Mouse (Mus musculus) neural tube, embryonic 13.5 days (tissue): Measurements from ENCODE around the gene Perm1. TPM values are rescaled to one million over a fixed set of nuclear protein-coding genes. Genes with fewer than 3 reads are reported as not detected.

ENCODE experiments used
- ATAC-seq: fragments of 200-750 bp; cut with Nextera tagmentation; 2 replicates; pipeline ENCODE4 v1.8.0; 2017; ENCODE audit warnings: low read depth, mild to moderate bottlenecking, moderate TSS enrichment, moderate library complexity
- H3K27ac ChIP-seq: fragments of 300-500 bp; sonication (generic); replicated peaks from 2 replicates; pipeline ENCODE4 v1.5.1; 2015; ENCODE audit warnings: moderate library complexity, mild to moderate bottlenecking, inconsistent platforms
- H3K27me3 ChIP-seq: fragments of 300-500 bp; sonication (generic); 2 replicates; pipeline ENCODE4 v1.6.1; 2015; ENCODE audit warnings: mild to moderate bottlenecking, inconsistent platforms
- H3K36me3 ChIP-seq: fragments of 300-500 bp; sonication (generic); 2 replicates; pipeline ENCODE4 v1.6.1; 2015; ENCODE audit warnings: mild to moderate bottlenecking, inconsistent platforms
- H3K4me1 ChIP-seq: fragments of 300-500 bp; sonication (generic); replicated peaks from 2 replicates; pipeline ENCODE4 v1.6.1; 2015; ENCODE audit warnings: inconsistent platforms
- H3K4me2 ChIP-seq: fragments of 300-500 bp; sonication (generic); 2 replicates; pipeline ENCODE4 v1.6.1; 2015; ENCODE audit warnings: inconsistent platforms, mild to moderate bottlenecking, moderate library complexity
- H3K4me3 ChIP-seq: fragments of 300-500 bp; sonication (generic); 2 replicates; pipeline ENCODE4 v1.5.1; 2015; ENCODE audit warnings: mild to moderate bottlenecking, inconsistent platforms
- H3K9ac ChIP-seq: fragments of 300-500 bp; sonication (generic); 2 replicates; pipeline ENCODE4 v1.6.1; 2015; ENCODE audit warnings: moderate library complexity, mild to moderate bottlenecking, inconsistent platforms
- H3K9me3 ChIP-seq: fragments of 300-500 bp; sonication (generic); 2 replicates; pipeline ENCODE4 v1.6.1; 2016; ENCODE audit warnings: inconsistent platforms
- WGBS: fragments of 180-500 bp; shearing (Covaris S2); methylation state at CpG from one replicate; pipeline ENCODE4 v1.1.7; 2015; 5-methylcytosine and 5-hydroxymethylcytosine counted together
- polyA plus RNA-seq: library from polyadenylated mRNA; unstranded; fragments of >200 nt; fragmentation: Nextera tagmentation; extraction: Ambion mirVana; gene quantifications from 2 replicates; pipeline ENCODE4 v1.2.1, GENCODE M21; 2015

The Perm1 gene
- polyA plus RNA-seq, 1 experiment from 2014 or later: 1.8 TPM

DNA sequence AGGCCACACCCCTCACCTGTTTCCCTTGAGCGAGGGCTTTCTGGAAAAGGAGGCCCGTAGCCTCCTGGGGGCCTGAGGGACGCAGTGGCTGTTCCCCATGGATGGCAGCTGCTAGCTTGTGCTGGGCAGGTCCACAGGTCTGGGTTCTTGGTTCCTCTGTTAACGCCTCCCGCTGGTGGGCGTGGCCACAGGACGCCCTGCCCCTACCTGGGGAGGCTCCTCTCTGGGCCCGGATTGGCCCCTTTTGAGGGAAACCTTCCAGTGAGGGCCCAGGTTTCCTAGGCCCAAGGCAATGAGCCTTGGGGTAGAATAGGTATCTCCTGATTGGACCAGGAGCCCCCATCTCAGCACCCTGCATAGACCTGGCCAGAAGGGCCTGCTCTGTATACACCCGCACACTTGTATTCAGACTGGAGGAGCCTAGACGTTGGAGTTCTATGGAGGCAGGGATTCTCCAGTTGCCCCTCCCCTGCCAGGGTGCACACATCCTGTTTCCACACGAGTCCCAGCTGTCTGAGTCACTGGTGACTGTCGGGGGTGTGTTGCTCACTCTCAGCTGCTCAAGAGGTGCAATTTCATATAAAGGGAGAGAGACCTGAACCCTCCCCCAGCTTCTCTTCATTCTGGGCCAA is 12.8 kb downstream of the Perm1 start:
- WGBS: 21% methylated on average over 12 of the region's 12 CpGs
- ATAC-seq: no peak

DNA sequence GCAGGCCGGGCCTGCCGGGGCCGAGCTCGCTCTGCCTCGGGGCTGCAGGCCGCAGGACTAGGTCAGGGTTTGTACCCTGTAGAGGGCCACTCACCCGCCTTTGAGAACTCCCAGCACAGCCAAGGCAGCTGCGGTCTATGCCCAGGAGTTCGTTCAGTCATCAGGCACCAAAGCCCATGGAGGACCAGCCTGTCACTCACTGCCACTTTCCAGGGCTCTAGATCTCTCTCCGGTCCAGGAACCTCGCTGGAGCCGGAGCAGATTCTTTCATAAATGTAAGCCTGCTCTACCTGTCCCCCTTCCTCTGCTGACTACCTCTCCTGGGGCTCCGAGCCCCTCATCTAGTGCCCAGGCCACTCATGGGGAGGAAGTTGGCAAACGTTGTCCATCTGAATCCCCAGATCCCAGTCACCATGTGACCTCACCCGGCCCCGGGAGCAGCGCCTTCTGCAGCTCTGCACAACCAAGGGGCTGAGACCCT is 18.4 kb downstream of the Perm1 start:
- 1% methylated on average over 17 of the region's 17 CpGs for WGBS
- no peaks in the 10 kb centered on the region for H3K27me3 ChIP-seq
- H3K4me1 ChIP-seq: peaks cover 28% of the 10 kb centered on the region
- H3K27ac ChIP-seq: peak overlapping the region; percentile 89
- H3K4me3 ChIP-seq: peak overlapping the region; percentile 90
- no peaks in the 10 kb centered on the region for H3K9me3 ChIP-seq
- ATAC-seq: peak; percentile 32; the same call in 1 of the 2 replicates
- H3K4me2 ChIP-seq: peak overlapping the region; percentile 95
- peak overlapping the region; percentile 86 for H3K9ac ChIP-seq
- peaks cover 60% of the 10 kb centered on the region for H3K36me3 ChIP-seq

More for the DNA sequence above, 12.8 kb downstream of the Perm1 start:
- Histone ChIP-seq H3K4me2 (no peak overlapping the region; the same call in 1 of the 2 replicates), H3K4me1 (peaks cover 17% of the 10 kb centered on the region), H3K36me3 (peaks cover 53% of the 10 kb centered on the region), H3K4me3 (no peak overlapping the region), H3K9ac (peak overlapping the region; percentile 31; the same call in 1 of the 2 replicates), H3K9me3 (no peaks in the 10 kb centered on the region), H3K27ac (no peak overlapping the region), H3K27me3 (no peaks in the 10 kb centered on the region)

GRCm38 (mm10) chr4:156234701-156235213 is 19.1 kb downstream of the Perm1 start, which contains the start of gene Plekhn1:
Plekhn1 (minus strand) TSS chr4:156234857.
- H3K4me3 ChIP-seq: peak within 1 kb of the TSS; percentile 90
- H3K4me1 ChIP-seq: peaks cover 28% of the 10 kb centered on the region
- H3K9me3 ChIP-seq: no peaks in the 10 kb centered on the region
- WGBS: under 1% methylated on average over 41 of the region's 48 CpGs
- peak; percentile 45 for ATAC-seq
- peak within 1 kb of the TSS; percentile 94 for H3K27ac ChIP-seq
- H3K4me2 ChIP-seq: peak within 1 kb of the TSS; percentile 95
- peaks cover 60% of the 10 kb centered on the region for H3K36me3 ChIP-seq
- H3K27me3 ChIP-seq: no peaks in the 10 kb centered on the region
- H3K9ac ChIP-seq: peak within 1 kb of the TSS; percentile 86

GRCm38 (mm10) chr4:156235360-156235770 is 19.7 kb downstream of the Perm1 start:
- Histone ChIP-seq H3K4me2 (peak overlapping the region; percentile 95), H3K9ac (peak overlapping the region; percentile 79), H3K9me3 (no peaks in the 10 kb centered on the region), H3K27me3 (no peaks in the 10 kb centered on the region), H3K4me3 (peak overlapping the region; percentile 90), H3K36me3 (peaks cover 60% of the 10 kb centered on the region), H3K27ac (peak overlapping the region; percentile 94), H3K4me1 (peaks cover 28% of the 10 kb centered on the region)
- under 1% methylated on average over 15 of the region's 15 CpGs for WGBS
- ATAC-seq: peak; percentile 44

DNA sequence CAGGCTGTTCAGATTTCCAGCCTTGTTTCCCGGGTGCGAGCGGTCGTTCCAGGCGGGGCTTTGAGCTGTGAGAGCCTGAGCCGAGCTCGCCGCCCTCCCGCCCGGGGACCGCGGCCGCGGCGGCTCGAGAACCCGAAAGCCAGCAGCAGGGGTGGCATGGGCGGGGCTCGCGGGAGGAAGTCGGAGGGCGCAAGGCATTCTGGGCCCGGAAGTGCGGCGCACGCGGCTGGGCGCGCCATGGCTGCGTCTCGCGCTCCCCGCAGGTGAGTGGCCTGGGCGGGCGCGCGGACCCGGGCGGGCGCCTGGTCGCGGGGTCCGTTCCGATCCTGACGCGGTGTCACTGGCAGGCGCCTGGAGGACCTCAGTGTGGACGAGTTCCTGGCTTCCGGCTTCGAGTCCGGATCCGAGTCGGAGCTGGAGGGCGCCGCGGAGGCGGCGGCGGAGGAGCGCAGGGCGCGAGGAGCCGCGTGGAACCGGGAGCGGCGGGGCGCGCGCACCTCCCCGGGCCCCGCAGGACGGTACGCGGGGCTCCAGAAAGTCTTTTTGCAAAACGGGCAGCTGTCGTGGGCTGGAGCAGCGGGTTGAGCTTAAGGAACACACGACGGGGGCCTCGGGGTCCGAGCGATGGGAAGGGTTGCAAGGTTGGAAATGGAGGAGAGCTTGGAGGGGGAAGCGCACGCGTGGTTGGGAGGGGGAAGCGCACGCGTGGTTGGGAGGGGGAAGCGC is 20.3 kb downstream of the Perm1 start, which contains the start of gene Noc2l:
TSS of gene Noc2l (plus strand) at position 203 of the 726 bp plus-strand sequence.
- WGBS: under 1% methylated on average over 90 of the region's 90 CpGs
- no peaks in the 10 kb centered on the region for H3K9me3 ChIP-seq
- H3K4me3 ChIP-seq: peak within 1 kb of the TSS; percentile 90
- H3K27ac ChIP-seq: peak within 1 kb of the TSS; percentile 94
- H3K27me3 ChIP-seq: no peaks in the 10 kb centered on the region
- H3K4me1 ChIP-seq: peaks cover 28% of the 10 kb centered on the region
- peaks cover 60% of the 10 kb centered on the region for H3K36me3 ChIP-seq
- ATAC-seq: peak; percentile 88
- peak within 1 kb of the TSS; percentile 86 for H3K9ac ChIP-seq
- H3K4me2 ChIP-seq: peak within 1 kb of the TSS; percentile 95

DNA sequence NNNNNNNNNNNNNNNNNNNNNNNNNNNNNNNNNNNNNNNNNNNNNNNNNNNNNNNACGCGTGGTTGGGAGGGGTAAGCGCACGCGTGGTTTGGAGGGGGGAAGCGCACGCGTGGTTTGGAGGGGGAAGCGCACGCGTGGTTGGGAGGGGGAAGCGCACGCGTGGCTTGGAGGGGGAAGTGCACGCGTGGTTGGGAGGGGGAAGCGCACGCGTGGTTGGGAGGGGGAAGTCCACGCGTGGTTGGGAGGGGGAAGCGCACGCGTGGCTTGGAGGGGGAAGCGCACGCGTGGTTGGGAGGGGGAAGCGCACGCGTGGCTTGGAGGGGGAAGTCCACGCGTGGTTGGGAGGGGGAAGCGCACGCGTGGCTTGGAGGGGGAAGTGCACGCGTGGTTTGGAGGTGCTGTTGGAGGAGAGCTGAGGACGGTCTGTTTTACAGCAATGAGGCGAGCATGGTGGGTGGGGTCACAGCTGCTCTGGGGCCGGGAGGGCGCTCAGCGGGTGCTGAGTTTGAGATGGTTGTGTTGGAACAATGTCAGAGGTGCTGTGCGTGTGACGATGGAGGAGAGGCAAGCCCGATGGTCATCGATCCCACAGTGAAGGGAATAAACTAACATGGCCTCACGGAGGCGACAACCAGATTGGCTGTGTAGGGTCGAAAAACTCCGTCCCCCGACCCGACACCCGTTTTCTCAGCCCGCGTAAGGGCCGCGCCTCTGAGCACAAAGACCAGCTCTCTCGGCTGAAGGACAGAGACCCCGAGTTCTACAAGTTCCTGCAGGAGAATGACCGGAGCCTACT is 21.2 kb downstream of the Perm1 start:
- WGBS: 21% methylated on average over 55 of the region's 60 CpGs
- H3K36me3 ChIP-seq: peaks cover 60% of the 10 kb centered on the region
- H3K9me3 ChIP-seq: no peaks in the 10 kb centered on the region
- peak overlapping the region; percentile 95 for H3K4me2 ChIP-seq
- peak overlapping the region; percentile 54; the same call in 1 of the 2 replicates for H3K9ac ChIP-seq
- ATAC-seq: no peak
- H3K4me3 ChIP-seq: peak overlapping the region; percentile 90
- no peaks in the 10 kb centered on the region for H3K27me3 ChIP-seq
- H3K4me1 ChIP-seq: peaks cover 28% of the 10 kb centered on the region
- H3K27ac ChIP-seq: 0 out of 2 replicates have a peak overlapping the region, but pooled peaks have one; percentile 42

DNA sequence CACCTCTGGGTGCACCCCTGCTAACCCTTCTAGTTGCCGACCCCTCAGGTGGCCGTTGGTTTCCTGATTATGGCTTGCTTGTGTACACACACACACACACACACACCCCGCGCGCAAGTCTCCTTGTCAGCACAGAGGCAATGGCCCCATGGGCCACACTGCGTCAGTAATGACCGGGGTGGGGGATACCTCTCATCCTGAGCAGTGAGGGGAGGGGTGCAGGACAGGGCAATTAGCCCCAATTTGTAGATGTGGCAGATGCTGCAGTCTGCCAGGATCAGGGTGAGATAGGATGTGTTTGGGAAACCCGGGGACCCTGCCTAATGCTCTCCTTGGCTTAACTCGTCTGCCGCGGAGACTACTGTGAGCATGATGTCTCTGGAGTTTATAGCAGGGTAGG is 33.9 kb downstream of the Perm1 start:
- Histone ChIP-seq H3K4me1 (peaks cover 17% of the 10 kb centered on the region), H3K27me3 (peaks cover 19% of the 10 kb centered on the region), H3K4me2 (no peak overlapping the region), H3K9ac (no peak overlapping the region), H3K27ac (no peak overlapping the region), H3K4me3 (no peak overlapping the region), H3K36me3 (peaks cover 49% of the 10 kb centered on the region), H3K9me3 (no peaks in the 10 kb centered on the region)
- ATAC-seq: no peak
- WGBS: 66% methylated on average over 11 of the region's 11 CpGs

DNA sequence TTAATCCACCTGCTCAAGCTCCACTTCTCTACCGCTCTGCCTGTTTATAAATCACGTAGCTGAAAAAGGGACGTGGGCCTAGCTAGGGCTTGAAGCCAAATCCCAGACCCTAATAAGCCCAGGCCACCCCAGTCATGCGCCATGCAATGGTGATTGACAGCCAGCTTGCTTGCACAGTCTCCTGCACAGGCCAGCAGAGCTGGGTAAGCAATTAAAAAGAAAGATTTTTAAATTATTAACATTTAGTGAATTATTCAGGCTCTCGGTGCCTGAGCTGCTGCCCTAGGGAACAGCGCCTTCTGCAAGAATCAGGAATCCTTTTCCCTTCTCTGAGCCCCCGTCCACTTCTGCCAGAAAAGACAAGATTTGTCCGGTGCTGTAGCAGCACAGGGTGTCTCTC is 35.4 kb downstream of the Perm1 start:
- WGBS: 53% methylated on average over 8 of the region's 8 CpGs
- Histone ChIP-seq H3K9ac (peak overlapping the region; percentile 12; the same call in 1 of the 2 replicates), H3K4me3 (no peak overlapping the region), H3K4me1 (peaks cover 30% of the 10 kb centered on the region), H3K36me3 (peaks cover 35% of the 10 kb centered on the region), H3K9me3 (no peaks in the 10 kb centered on the region), H3K27me3 (peaks cover 32% of the 10 kb centered on the region), H3K27ac (no peak overlapping the region), H3K4me2 (no peak overlapping the region)
- ATAC-seq: no peak

GRCm38 (mm10) chr4:156252140-156252539 is 36.5 kb downstream of the Perm1 start:
- ATAC-seq: 0 out of 2 replicates have a peak, but pooled peaks have one; percentile 6
- H3K4me1 ChIP-seq: peaks cover 30% of the 10 kb centered on the region
- no peaks in the 10 kb centered on the region for H3K9me3 ChIP-seq
- H3K36me3 ChIP-seq: peaks cover 25% of the 10 kb centered on the region
- H3K4me2 ChIP-seq: no peak overlapping the region
- 28% methylated on average over 7 of the region's 7 CpGs for WGBS
- H3K9ac ChIP-seq: no peak overlapping the region
- H3K4me3 ChIP-seq: no peak overlapping the region
- peak overlapping the region; percentile 24; the same call in 1 of the 2 replicates for H3K27ac ChIP-seq
- peaks cover 32% of the 10 kb centered on the region for H3K27me3 ChIP-seq

GRCm38 (mm10) chr4:156252619-156253018 is 37.0 kb downstream of the Perm1 start:
- Histone ChIP-seq H3K27me3 (peaks cover 32% of the 10 kb centered on the region), H3K36me3 (peaks cover 20% of the 10 kb centered on the region), H3K9me3 (no peaks in the 10 kb centered on the region), H3K4me2 (no peak overlapping the region), H3K27ac (peak overlapping the region; percentile 24), H3K9ac (no peak overlapping the region), H3K4me1 (peaks cover 30% of the 10 kb centered on the region), H3K4me3 (no peak overlapping the region)
- 22% methylated on average over 3 of the region's 3 CpGs for WGBS
- ATAC-seq: 0 out of 2 replicates have a peak, but pooled peaks have one; percentile 13

- Histone ChIP-seq H3K9ac (no peak overlapping the region), H3K27me3 (peaks cover 32% of the 10 kb centered on the region), H3K4me2 (no peak overlapping the region), H3K9me3 (no peaks in the 10 kb centered on the region), H3K36me3 (peaks cover 16% of the 10 kb centered on the region), H3K4me1 (peaks cover 30% of the 10 kb centered on the region), H3K27ac (peak overlapping the region; percentile 24; the same call in 1 of the 2 replicates), H3K4me3 (no peak overlapping the region)
- no peak for ATAC-seq
- WGBS: 46% methylated on average over 7 of the region's 7 CpGs
These were observed 37.4 kb downstream of the Perm1 start for GRCm38 (mm10) chr4:156253043-156253442.
